Mouse (Mus musculus) liver, postnatal 0 days (tissue): ENCODE measurements around the gene Rflna.

ENCODE experiments used
- CTCF ChIP-seq: sonication (generic); IDR thresholded peaks from 2 replicates; pipeline ENCODE4 v1.5.1; 2016; ENCODE audit warnings: antibody characterized with exemption, low read depth
- EP300 ChIP-seq: IDR thresholded peaks from 2 replicates; pipeline ENCODE4 v1.6.1; 2016; ENCODE audit warnings: antibody characterized with exemption, low read depth, mild to moderate bottlenecking

GRCm38 (mm10) chr5:125011628-125012027 is 8.6 kb downstream of the Rflna start:
- TF ChIP-seq EP300 (no peak), CTCF (no peak)
